ENCODE assay signal across 8 mouse cellular contexts in the genomic region with DNA sequence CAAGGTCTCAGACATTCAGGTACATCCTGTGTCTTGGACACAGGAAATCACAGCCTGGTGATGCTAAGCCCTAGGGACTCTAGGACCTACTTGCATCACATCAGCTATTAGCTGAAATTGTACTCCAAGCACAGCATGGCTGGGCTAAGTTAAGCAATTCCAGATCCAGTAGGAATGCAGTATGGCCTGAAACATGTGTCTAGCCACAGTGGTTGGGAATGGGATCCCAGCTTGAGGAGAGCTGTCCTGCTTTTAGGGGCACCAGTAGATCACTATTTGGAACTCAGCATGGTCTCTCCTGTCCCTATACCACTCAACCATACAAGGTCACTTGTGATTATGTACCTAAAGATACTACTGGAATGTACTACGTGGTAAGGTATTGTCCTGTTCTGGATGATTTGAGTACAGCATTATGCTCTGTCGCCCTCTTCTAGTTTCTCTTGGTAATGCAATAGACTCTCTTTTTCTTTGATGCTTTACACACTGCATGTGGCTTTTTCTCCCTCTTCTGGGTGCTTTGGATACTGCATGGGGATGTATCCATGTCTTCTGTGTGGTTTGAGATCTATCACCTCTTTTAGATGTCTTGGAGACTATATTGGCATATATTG.
DNase-seq lines count a peak whose midpoint lies in the region; ATAC-seq and TF ChIP-seq lines count a peak whose summit lies in the region.

No protein-coding gene starts in this region.

- intact Hi-C loops in heart, adult 2 months (cut with DNase I) = no loop called here

- 15% methylated on average over 2 of the region's 2 CpGs for WGBS in heart, adult 2 months
- 15% methylated on average over 2 of the region's 2 CpGs for WGBS in forebrain, embryonic 15.5 days
- 9% methylated on average over 2 of the region's 2 CpGs for WGBS in kidney, postnatal 0 days

- H3K4me1 ChIP-seq in heart, adult 2 months (ENCODE audit: control insufficient read depth, insufficient read depth, low read length) = no peaks in the 10 kb centered on the region
- H3K4me1 ChIP-seq in forebrain, embryonic 15.5 days = no peaks in the 10 kb centered on the region
- H3K4me1 ChIP-seq in kidney, postnatal 0 days (replicated peaks; ENCODE audit: insufficient read depth, low read length) = no peaks in the 10 kb centered on the region

- no peaks in the 10 kb centered on the region for H3K36me3 ChIP-seq in heart, adult 2 months (ENCODE audit: control insufficient read depth, insufficient read depth, low read length)
- H3K36me3 ChIP-seq in forebrain, embryonic 15.5 days = no peaks in the 10 kb centered on the region
- no peaks in the 10 kb centered on the region for H3K36me3 ChIP-seq in kidney, postnatal 0 days (ENCODE audit: insufficient read depth, low read length)

- no peak overlapping the region for H3K4me3 ChIP-seq in heart, adult 2 months
- H3K4me3 ChIP-seq in forebrain, embryonic 15.5 days = no peak overlapping the region
- no peak overlapping the region for H3K4me3 ChIP-seq in kidney, postnatal 0 days (replicated peaks; ENCODE audit: low read depth, low read length)

- H3K27ac ChIP-seq in heart, adult 2 months = no peak overlapping the region
- no peak overlapping the region for H3K27ac ChIP-seq in forebrain, embryonic 15.5 days (replicated peaks)
- no peak overlapping the region for H3K27ac ChIP-seq in kidney, postnatal 0 days

- H3K4me2 ChIP-seq in forebrain, embryonic 15.5 days (replicated peaks) = no peak overlapping the region
- H3K4me2 ChIP-seq in kidney, postnatal 0 days (ENCODE audit: low read length) = no peak overlapping the region

- DNase-seq in heart, adult 2 months = no peak
- no peak for DNase-seq in heart, adult 11 months
- DNase-seq in Muller cell, postnatal 12 days (ENCODE audit: inconsistent ontology term) = peak; percentile 59
- peak; percentile 72 for DNase-seq in kidney, postnatal 0 days (ENCODE audit: low spot score)
- DNase-seq in mesoderm, embryonic 11.5 days (ENCODE audit: low read depth, low spot score) = peak; percentile 55
- DNase-seq in spleen, postnatal 10 days (ENCODE audit: low spot score in 2 of 2) = no peak
- no peak for DNase-seq in yolk sac, embryonic 10.5 days (ENCODE audit: low spot score)

- H3K79me2 ChIP-seq in heart, adult 2 months (replicated peaks; ENCODE audit: control insufficient read depth, insufficient read depth, low read length) = no peaks in the 10 kb centered on the region

- peak; percentile 83 for ATAC-seq in forebrain, embryonic 15.5 days (replicated peaks)
- peak; percentile 82 for ATAC-seq in kidney, postnatal 0 days (replicated peaks; ENCODE audit: low FRiP score, low read depth)

- H3K27me3 ChIP-seq in heart, adult 2 months (ENCODE audit: control insufficient read depth, insufficient read depth, low read length) = no peaks in the 10 kb centered on the region
- H3K27me3 ChIP-seq in forebrain, embryonic 15.5 days = no peaks in the 10 kb centered on the region
- H3K27me3 ChIP-seq in kidney, postnatal 0 days (ENCODE audit: insufficient read depth, low read length) = no peaks in the 10 kb centered on the region

- peak; percentile 49 for TF ChIP-seq CTCF in heart, adult 2 months (IDR thresholded peaks at IDR 0.05)
- peak; percentile 87 for TF ChIP-seq CTCF in kidney, postnatal 0 days (IDR thresholded peaks at IDR 0.05; ENCODE audit: low read depth)

- no peaks in the 10 kb centered on the region for H3K9me3 ChIP-seq in forebrain, embryonic 15.5 days
- no peaks in the 10 kb centered on the region for H3K9me3 ChIP-seq in kidney, postnatal 0 days (replicated peaks; ENCODE audit: low read length)

- H3K9ac ChIP-seq in heart, adult 2 months (ENCODE audit: low read depth, low read length) = no peak overlapping the region
- H3K9ac ChIP-seq in forebrain, embryonic 15.5 days (replicated peaks) = no peak overlapping the region
- no peak overlapping the region for H3K9ac ChIP-seq in kidney, postnatal 0 days (ENCODE audit: low read depth, low read length)

- TF ChIP-seq EP300 in heart, adult 2 months (IDR thresholded peaks at IDR 0.05; ENCODE audit: insufficient read depth, low read depth, low read length) = no peak

- TF ChIP-seq POLR2A in heart, adult 2 months (IDR thresholded peaks at IDR 0.05; ENCODE audit: insufficient read depth, low read depth, low read length) = no peak

Comparison
In these comparisons a context has a peak if more than half of its experiments do, and no peak if none do; other contexts are left out.
1. DNase-seq: peak in Muller cell, postnatal 12 days (single experiment), kidney, postnatal 0 days (single experiment) and mesoderm, embryonic 11.5 days (single experiment); none in heart, adult 2 months (0 of 2), heart, adult 11 months (single experiment), spleen, postnatal 10 days (0 of 2) and yolk sac, embryonic 10.5 days (single experiment).